In the genomic region with DNA sequence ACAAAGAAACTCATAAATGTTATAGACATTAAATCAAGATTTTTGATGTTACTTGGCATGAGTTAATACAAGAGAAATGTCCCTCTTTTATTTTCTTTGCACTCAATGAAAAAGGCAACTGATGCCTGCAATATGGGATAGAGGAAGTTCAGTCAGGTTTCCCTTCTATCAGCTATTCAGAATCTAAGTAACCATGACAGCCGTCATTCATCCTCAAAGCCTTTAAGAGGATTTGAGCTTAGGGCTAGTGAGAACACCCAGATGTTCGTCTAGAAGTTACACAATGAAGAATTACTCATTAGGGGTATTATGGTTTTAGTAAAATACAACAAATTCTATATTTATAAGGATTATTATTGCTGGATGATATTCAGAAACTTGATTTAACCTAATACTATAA, we compare ENCODE assay signal across 16 mouse cellular contexts.
"Had no signal": no experiment of that assay in that cellular context is flagged by ENCODE, and none has a peak within 500 bp of the region (broad histone marks: within the 10 kb centered on the region; RNA-seq: fewer than 3 reads in every experiment).

No protein-coding gene starts in this region.

- H3K4me3 ChIP-seq: limb, embryonic 10.5 days; limb, embryonic 13.5 days; liver, embryonic 12.5 days; liver, embryonic 15.5 days; lung, embryonic 15.5 days had no signal

- H3K9me3 ChIP-seq: limb, embryonic 10.5 days; limb, embryonic 13.5 days; liver, embryonic 12.5 days; liver, embryonic 15.5 days; lung, embryonic 15.5 days had no signal

- H3K27ac ChIP-seq: limb, embryonic 10.5 days; limb, embryonic 13.5 days; liver, embryonic 12.5 days; liver, embryonic 15.5 days; lung, embryonic 15.5 days had no signal

- H3K4me2 ChIP-seq: limb, embryonic 13.5 days; liver, embryonic 12.5 days; liver, embryonic 15.5 days; lung, embryonic 15.5 days had no signal

- H3K36me3 ChIP-seq: limb, embryonic 10.5 days; limb, embryonic 13.5 days; liver, embryonic 12.5 days; liver, embryonic 15.5 days; lung, embryonic 15.5 days had no signal

- H3K9ac ChIP-seq: limb, embryonic 13.5 days; liver, embryonic 12.5 days; liver, embryonic 15.5 days; lung, embryonic 15.5 days had no signal

- ATAC-seq: liver, embryonic 12.5 days; midbrain, embryonic 16.5 days had no signal

- H3K4me1 ChIP-seq: limb, embryonic 10.5 days; limb, embryonic 13.5 days; liver, embryonic 12.5 days; liver, embryonic 15.5 days; lung, embryonic 15.5 days had no signal

- H3K27me3 ChIP-seq: limb, embryonic 13.5 days; liver, embryonic 12.5 days; liver, embryonic 15.5 days; lung, embryonic 15.5 days had no signal

- DNase-seq: kidney, adult 18-20 months; kidney, adult 9 months; kidney, postnatal 14 days; kidney, postnatal 4 days; liver; lung, adult 18-20 months; lung, postnatal 10 days; lung, postnatal 4 days; thymus, adult 18-20 months; thymus, postnatal 36 days had no signal
